Mouse (Mus musculus): ENCODE results near the gene Papss2. TPM values are rescaled to one million over a fixed set of nuclear protein-coding genes. Genes with fewer than 3 reads are reported as not detected.
"Not testable (repeated sequence)": the region's sequence is repeated elsewhere in the genome, so short reads cannot be mapped to it uniquely, and the experiment has no call there.

Gene Papss2
- polyA plus RNA-seq, 1 experiment from 2014 or later, result 3.1 TPM

- no peaks in the 10 kb centered on the region for H3K36me3 ChIP-seq (replicated peaks)
- H3K9me3 ChIP-seq, result no peaks in the 10 kb centered on the region
- no peak overlapping the region for H3K27ac ChIP-seq (replicated peaks)
- H3K4me3 ChIP-seq, result no peak overlapping the region
- WGBS, result 86% methylated on average over 5 of the region's 5 CpGs
- H3K27me3 ChIP-seq (replicated peaks; ENCODE audit: low read depth, poor library complexity, severe bottlenecking), result no peaks in the 10 kb centered on the region
- no peak for DNase-seq (ENCODE audit: low spot score)
- 0 out of 2 replicates have a peak, but pooled peaks cover 4% of the 10 kb centered on the region for H3K4me1 ChIP-seq
Measured at GRCm38 (mm10) chr19:32653122-32653521, 57.5 kb downstream of the Papss2 start.

- DNase-seq (ENCODE audit: low spot score), result no peak
- no peaks in the 10 kb centered on the region for H3K36me3 ChIP-seq (replicated peaks)
- no peaks in the 10 kb centered on the region for H3K4me1 ChIP-seq
- no peaks in the 10 kb centered on the region for H3K9me3 ChIP-seq
- H3K27me3 ChIP-seq (replicated peaks; ENCODE audit: low read depth, poor library complexity, severe bottlenecking), result no peaks in the 10 kb centered on the region
- no peak overlapping the region for H3K27ac ChIP-seq (replicated peaks)
- WGBS, result 89% methylated on average over 7 of the region's 7 CpGs
- H3K4me3 ChIP-seq, result no peak overlapping the region
Measured at GRCm38 (mm10) chr19:32653630-32654362, 58.2 kb downstream of the Papss2 start.

GRCm38 (mm10) chr19:32659346-32659745 lies 63.8 kb downstream of the Papss2 start:
- Histone ChIP-seq H3K27ac (replicated peaks) (no peak overlapping the region), H3K4me3 (no peak overlapping the region), H3K4me1 (no peaks in the 10 kb centered on the region), H3K9me3 (no peaks in the 10 kb centered on the region), H3K27me3 (replicated peaks; ENCODE audit: low read depth, poor library complexity, severe bottlenecking) (no peaks in the 10 kb centered on the region), H3K36me3 (replicated peaks) (peaks cover 15% of the 10 kb centered on the region)
- DNase-seq (ENCODE audit: low spot score), result no peak
- 80% methylated on average over 5 of the region's 5 CpGs for WGBS

- WGBS, result 95% methylated on average over 6 of the region's 6 CpGs
- Histone ChIP-seq H3K4me1 (no peaks in the 10 kb centered on the region), H3K27ac (replicated peaks) (no peak overlapping the region), H3K27me3 (replicated peaks; ENCODE audit: low read depth, poor library complexity, severe bottlenecking) (no peaks in the 10 kb centered on the region), H3K36me3 (replicated peaks) (peaks cover 21% of the 10 kb centered on the region), H3K4me3 (no peak overlapping the region), H3K9me3 (no peaks in the 10 kb centered on the region)
- DNase-seq (ENCODE audit: low spot score), result no peak
Measured at GRCm38 (mm10) chr19:32662936-32663335, 67.3 kb downstream of the Papss2 start.

- Histone ChIP-seq H3K36me3 (replicated peaks) (peaks cover 33% of the 10 kb centered on the region), H3K4me3 (no peak overlapping the region), H3K4me1 (no peaks in the 10 kb centered on the region), H3K9me3 (no peaks in the 10 kb centered on the region), H3K27ac (replicated peaks) (no peak overlapping the region), H3K27me3 (replicated peaks; ENCODE audit: low read depth, poor library complexity, severe bottlenecking) (no peaks in the 10 kb centered on the region)
- no peak for DNase-seq (ENCODE audit: low spot score)
- 86% methylated on average over 8 of the region's 8 CpGs for WGBS
Measured at GRCm38 (mm10) chr19:32665243-32665642, 69.7 kb downstream of the Papss2 start.

- 83% methylated on average over 1 of the region's 1 CpGs for WGBS
- H3K4me3 ChIP-seq; H3K9me3 ChIP-seq; H3K4me1 ChIP-seq; H3K27ac ChIP-seq (replicated peaks); DNase-seq (ENCODE audit: low spot score); H3K27me3 ChIP-seq (replicated peaks; ENCODE audit: low read depth, poor library complexity, severe bottlenecking): not testable (repeated sequence)
- peaks cover 49% of the 10 kb centered on the region for H3K36me3 ChIP-seq (replicated peaks)
Measured at GRCm38 (mm10) chr19:32667830-32668229, 72.2 kb downstream of the Papss2 start.

- 93% methylated on average over 3 of the region's 3 CpGs for WGBS
- DNase-seq (ENCODE audit: low spot score), result no peak
- H3K36me3 ChIP-seq (replicated peaks), result peaks cover 87% of the 10 kb centered on the region
Measured at GRCm38 (mm10) chr19:32675766-32676165, 80.2 kb downstream of the Papss2 start.

GRCm38 (mm10) chr19:32680894-32681293 lies 85.3 kb downstream of the Papss2 start:
- H3K4me3 ChIP-seq, result no peak overlapping the region
- WGBS, result 93% methylated on average over 2 of the region's 2 CpGs

More at GRCm38 (mm10) chr19:32675766-32676165, 80.2 kb downstream of the Papss2 start:
- H3K4me1 ChIP-seq, result no peaks in the 10 kb centered on the region
- no peak overlapping the region for H3K27ac ChIP-seq (replicated peaks)
- H3K27me3 ChIP-seq (replicated peaks; ENCODE audit: low read depth, poor library complexity, severe bottlenecking), result no peaks in the 10 kb centered on the region
- no peaks in the 10 kb centered on the region for H3K9me3 ChIP-seq
- no peak overlapping the region for H3K4me3 ChIP-seq

GRCm38 (mm10) chr19:32683081-32683480 lies 87.5 kb downstream of the Papss2 start:
- DNase-seq (ENCODE audit: low spot score), result no peak
- H3K4me3 ChIP-seq, result no peak overlapping the region
- no peaks in the 10 kb centered on the region for H3K4me1 ChIP-seq
- no peaks in the 10 kb centered on the region for H3K9me3 ChIP-seq
- H3K36me3 ChIP-seq (replicated peaks), result peaks cover 92% of the 10 kb centered on the region
- WGBS, result 90% methylated on average over 5 of the region's 5 CpGs
- no peak overlapping the region for H3K27ac ChIP-seq (replicated peaks)
- H3K27me3 ChIP-seq (replicated peaks; ENCODE audit: low read depth, poor library complexity, severe bottlenecking), result no peaks in the 10 kb centered on the region

More at GRCm38 (mm10) chr19:32680894-32681293, 85.3 kb downstream of the Papss2 start:
- peaks cover 86% of the 10 kb centered on the region for H3K36me3 ChIP-seq (replicated peaks)
- no peaks in the 10 kb centered on the region for H3K4me1 ChIP-seq
- no peaks in the 10 kb centered on the region for H3K27me3 ChIP-seq (replicated peaks; ENCODE audit: low read depth, poor library complexity, severe bottlenecking)
- no peak for DNase-seq (ENCODE audit: low spot score)
- no peaks in the 10 kb centered on the region for H3K9me3 ChIP-seq
- H3K27ac ChIP-seq (replicated peaks), result no peak overlapping the region

GRCm38 (mm10) chr19:32687721-32688120 lies 92.1 kb downstream of the Papss2 start:
- Histone ChIP-seq H3K4me1 (no peaks in the 10 kb centered on the region), H3K9me3 (no peaks in the 10 kb centered on the region), H3K27ac (replicated peaks) (no peak overlapping the region), H3K4me3 (no peak overlapping the region), H3K36me3 (replicated peaks) (peaks cover 92% of the 10 kb centered on the region), H3K27me3 (replicated peaks; ENCODE audit: low read depth, poor library complexity, severe bottlenecking) (no peaks in the 10 kb centered on the region)
- 89% methylated on average over 5 of the region's 5 CpGs for WGBS
- DNase-seq (ENCODE audit: low spot score), result no peak

- WGBS, result 92% methylated on average over 3 of the region's 3 CpGs
- H3K4me3 ChIP-seq; DNase-seq (ENCODE audit: low spot score); H3K4me1 ChIP-seq; H3K27me3 ChIP-seq (replicated peaks; ENCODE audit: low read depth, poor library complexity, severe bottlenecking); H3K9me3 ChIP-seq; H3K27ac ChIP-seq (replicated peaks): not testable (repeated sequence)
- peaks cover 92% of the 10 kb centered on the region for H3K36me3 ChIP-seq (replicated peaks)
Measured at GRCm38 (mm10) chr19:32688227-32688626, 92.6 kb downstream of the Papss2 start.

GRCm38 (mm10) chr19:32689724-32690123 lies 94.1 kb downstream of the Papss2 start:
- DNase-seq (ENCODE audit: low spot score), result no peak
- Histone ChIP-seq H3K4me1 (no peaks in the 10 kb centered on the region), H3K36me3 (replicated peaks) (peaks cover 92% of the 10 kb centered on the region), H3K4me3 (no peak overlapping the region), H3K27me3 (replicated peaks; ENCODE audit: low read depth, poor library complexity, severe bottlenecking) (no peaks in the 10 kb centered on the region), H3K27ac (replicated peaks) (no peak overlapping the region), H3K9me3 (no peaks in the 10 kb centered on the region)
- 86% methylated on average over 6 of the region's 6 CpGs for WGBS

GRCm38 (mm10) chr19:32696674-32697073 lies 101.1 kb downstream of the Papss2 start:
- H3K27me3 ChIP-seq (replicated peaks; ENCODE audit: low read depth, poor library complexity, severe bottlenecking), result no peaks in the 10 kb centered on the region

More at GRCm38 (mm10) chr19:32696674-32697073, 101.1 kb downstream of the Papss2 start:
- Histone ChIP-seq H3K9me3 (no peaks in the 10 kb centered on the region), H3K36me3 (replicated peaks) (peaks cover 97% of the 10 kb centered on the region), H3K4me3 (no peak overlapping the region), H3K4me1 (no peaks in the 10 kb centered on the region), H3K27ac (replicated peaks) (no peak overlapping the region)
- 92% methylated on average over 2 of the region's 2 CpGs for WGBS
- no peak for DNase-seq (ENCODE audit: low spot score)
